Mouse (Mus musculus): ENCODE measurements around the gene Itga2b.
A peak's percentile ranks its signal among the peaks of the same experiment; 100 is the strongest.

Itga2b gene

DNA sequence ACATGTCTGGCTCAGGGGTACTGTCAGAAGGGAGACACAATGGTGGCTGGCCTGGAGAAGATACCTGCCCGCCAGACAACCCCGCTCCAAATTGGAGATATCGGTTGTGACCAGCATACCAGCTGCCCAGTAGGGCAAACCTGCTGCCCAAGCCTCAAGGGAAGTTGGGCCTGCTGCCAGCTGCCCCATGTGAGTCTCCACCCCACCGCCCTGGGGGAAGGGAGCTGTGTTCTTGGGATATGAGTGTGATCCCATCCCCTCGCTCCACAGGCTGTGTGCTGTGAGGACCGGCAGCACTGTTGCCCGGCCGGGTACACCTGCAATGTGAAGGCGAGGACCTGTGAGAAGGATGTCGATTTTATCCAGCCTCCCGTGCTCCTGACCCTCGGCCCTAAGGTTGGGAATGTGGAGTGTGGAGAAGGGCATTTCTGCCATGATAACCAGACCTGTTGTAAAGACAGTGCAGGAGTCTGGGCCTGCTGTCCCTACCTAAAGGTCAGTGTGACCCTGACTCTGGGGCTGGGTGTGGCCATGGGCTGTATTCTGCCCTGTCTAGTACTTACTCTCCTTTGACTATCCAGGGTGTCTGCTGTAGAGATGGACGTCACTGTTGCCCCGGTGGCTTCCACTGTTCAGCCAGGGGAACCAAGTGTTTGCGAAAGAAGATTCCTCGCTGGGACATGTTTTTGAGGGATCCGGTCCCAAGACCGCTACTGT, 34.0 kb downstream of the Itga2b start:
- no peak for DNase-seq

GRCm38 (mm10) chr11:102434816-102435705, 34.9 kb downstream of the Itga2b start:
- DNase-seq: no peak

DNA sequence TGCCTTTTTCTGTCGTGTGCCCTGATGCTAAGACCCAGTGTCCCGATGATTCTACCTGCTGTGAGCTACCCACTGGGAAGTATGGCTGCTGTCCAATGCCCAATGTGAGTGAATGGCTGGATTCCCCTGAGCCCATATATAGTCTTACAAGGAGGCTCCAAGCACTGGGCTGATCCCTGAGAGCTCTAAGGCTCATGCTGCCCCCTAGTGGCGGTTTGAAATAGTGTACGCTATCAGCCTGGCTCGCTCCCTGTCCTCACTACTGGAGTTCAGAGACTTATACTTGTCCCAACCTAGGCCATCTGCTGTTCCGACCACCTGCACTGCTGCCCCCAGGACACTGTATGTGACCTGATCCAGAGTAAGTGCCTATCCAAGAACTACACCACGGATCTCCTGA, 35.5 kb downstream of the Itga2b start:
- DNase-seq: peak; percentile 92

DNA sequence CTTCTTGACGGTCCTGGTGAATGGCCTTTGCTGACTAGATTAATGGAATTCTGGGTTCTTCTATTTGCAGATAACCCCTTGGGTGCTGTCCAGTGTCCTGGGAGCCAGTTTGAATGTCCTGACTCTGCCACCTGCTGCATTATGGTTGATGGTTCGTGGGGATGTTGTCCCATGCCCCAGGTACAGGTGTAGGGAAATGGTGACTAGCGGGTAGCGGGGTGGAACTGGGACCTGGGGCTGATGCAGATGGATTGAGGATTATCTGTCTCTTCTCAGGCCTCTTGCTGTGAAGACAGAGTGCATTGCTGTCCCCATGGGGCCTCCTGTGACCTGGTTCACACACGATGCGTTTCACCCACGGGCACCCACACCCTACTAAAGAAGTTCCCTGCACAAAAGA, 36.1 kb downstream of the Itga2b start:
- DNase-seq: no peak

DNA sequence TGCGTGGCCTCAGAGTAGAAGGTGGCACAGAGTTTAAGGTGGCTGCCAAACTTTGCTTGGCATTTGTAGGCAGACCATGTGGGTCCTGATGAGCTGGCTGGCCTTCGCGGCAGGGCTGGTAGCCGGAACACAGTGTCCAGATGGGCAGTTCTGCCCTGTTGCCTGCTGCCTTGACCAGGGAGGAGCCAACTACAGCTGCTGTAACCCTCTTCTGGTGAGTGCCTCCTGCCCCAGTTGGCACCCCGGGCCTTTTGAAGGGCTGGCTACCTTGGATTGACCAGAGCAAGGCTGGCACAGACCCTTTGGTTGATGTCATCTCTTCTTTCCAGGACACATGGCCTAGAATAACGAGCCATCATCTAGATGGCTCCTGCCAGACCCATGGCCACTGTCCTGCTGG, 37.0 kb downstream of the Itga2b start:
- no peak for DNase-seq

DNA sequence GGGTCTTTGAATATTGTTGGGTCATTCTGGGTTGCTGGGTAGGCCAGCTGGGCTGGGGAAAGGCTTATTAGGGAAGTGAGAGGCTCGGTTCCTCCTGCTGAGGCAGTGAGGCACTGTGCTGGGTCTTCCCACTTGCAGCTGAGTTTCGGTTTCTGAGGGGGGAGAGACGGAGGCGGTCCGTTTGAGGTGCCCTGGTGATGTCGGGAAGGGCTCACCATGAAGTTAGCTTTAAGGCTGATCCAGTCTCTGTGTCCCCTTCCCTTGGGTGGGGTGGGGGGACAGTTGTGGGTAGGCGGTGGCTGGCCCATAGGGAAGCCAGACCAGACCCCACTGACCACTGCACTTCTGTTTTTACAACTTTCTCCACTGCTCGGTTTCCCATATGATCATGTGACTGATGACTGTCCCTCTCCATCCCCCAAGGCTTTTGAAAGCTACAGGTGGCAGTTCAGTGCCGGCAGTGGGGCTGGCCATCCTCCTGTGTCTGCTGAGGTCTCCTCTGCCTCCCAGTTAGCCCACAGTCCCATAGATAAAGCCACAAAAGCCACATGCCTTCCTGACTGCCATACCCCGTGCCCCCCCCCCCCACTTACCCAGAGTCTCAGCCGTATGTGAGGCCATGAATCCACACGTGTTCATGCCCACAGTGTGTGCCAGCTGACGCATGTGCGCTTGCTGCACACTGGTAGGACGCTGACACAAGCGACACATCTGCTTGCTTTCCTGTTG, 37.6 kb downstream of the Itga2b start:
- peak; percentile 85 to 87 for DNase-seq

DNA sequence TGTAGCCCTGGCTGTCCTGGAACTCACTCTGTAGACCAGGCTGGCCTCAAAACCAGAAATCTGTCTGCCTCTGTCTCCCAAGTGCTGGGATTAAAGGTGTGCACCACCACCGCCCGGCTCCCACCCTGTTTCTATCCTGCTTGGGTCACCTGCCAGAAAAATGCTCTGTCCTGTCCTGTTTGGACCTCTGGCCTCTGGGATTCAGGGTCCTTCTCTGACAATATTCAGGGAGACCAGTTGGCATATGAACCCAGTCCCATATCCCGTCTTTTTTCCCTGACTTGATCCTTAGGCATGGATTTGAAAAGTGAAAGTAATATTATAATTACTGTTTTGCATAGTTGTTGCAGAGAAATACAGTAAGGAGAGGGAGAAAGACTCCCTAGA, 38.2 kb downstream of the Itga2b start:
- DNase-seq: no peak

GRCm38 (mm10) chr11:102431018-102431645, 38.8 kb downstream of the Itga2b start:
- peak; percentile 80 to 84 for DNase-seq

- peak; percentile 71 to 73 for DNase-seq
Measured at GRCm38 (mm10) chr11:102430121-102431017, 39.6 kb downstream of the Itga2b start, which contains the start of gene Grn. Grn (plus strand) TSS chr11:102430315.

DNA sequence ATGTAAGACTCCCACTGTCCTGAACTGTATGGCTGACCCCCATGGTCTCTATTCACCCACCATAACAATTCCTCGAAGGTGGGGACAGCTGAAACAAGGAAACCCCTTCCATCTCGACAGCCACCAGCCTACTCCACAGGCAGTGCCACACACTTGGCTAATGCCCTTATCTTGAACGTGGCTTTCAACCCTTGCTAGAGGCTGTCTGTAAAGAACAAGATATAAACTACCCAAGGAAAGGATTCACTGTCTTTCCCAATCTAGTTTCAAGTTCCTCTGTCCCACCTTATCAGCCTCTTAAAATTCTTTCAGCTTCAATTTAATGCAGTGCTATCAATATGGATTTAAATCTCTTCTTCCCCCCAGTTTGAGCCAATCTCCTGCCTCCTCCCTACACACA, 40.4 kb downstream of the Itga2b start:
- DNase-seq: no peak

- no peak for DNase-seq
Measured at GRCm38 (mm10) chr11:102428981-102429540, 40.9 kb downstream of the Itga2b start.

- DNase-seq: no peak
Measured at GRCm38 (mm10) chr11:102425555-102426316, 44.2 kb downstream of the Itga2b start.

DNA sequence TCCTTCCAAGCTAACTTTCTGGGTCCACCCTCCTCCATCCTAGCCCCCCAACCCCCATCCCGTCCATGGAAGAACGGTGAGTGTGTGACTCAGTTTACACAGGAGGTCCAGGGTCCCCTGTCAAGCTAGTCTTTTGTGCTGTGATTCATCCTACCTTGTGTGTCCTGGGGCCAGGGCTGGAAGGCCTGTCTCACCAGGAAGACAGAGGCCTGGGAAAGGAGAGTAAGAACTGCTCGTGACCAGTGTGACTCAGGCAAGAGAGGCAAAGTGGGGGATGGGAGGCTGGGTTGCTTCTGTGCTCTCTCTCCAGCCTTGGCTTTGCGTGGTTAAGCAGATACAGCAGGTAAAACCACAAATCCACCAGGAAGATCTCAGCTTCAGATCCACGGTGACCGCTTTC, 45.3 kb downstream of the Itga2b start:
- DNase-seq: no peak

- no peak for DNase-seq
Measured at GRCm38 (mm10) chr11:102421559-102421958, 48.4 kb downstream of the Itga2b start.

- no peak for DNase-seq
Measured at GRCm38 (mm10) chr11:102418887-102419286, 51.0 kb downstream of the Itga2b start.

DNA sequence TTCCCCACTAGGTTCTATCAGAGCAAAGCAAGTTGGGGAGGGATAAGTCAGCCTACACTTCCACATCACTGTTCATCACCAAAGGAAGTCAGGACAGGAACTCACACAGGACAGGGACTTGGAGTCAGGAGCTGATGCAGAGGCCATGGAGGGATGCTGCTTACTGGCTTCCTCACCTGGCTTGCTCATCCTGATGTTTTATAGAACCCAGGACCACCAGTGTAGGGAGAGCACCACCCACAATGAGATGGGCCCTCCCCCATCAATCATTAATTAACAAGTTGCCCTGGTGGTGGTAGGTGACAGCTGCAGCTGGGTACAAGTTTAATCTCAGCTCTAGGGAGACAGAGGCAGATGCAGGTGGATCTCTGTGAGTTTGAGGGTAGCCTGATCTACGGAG, 52.8 kb downstream of the Itga2b start:
- DNase-seq: no peak

- no peak for DNase-seq
Measured at GRCm38 (mm10) chr11:102415034-102415802, 54.7 kb downstream of the Itga2b start.

DNA sequence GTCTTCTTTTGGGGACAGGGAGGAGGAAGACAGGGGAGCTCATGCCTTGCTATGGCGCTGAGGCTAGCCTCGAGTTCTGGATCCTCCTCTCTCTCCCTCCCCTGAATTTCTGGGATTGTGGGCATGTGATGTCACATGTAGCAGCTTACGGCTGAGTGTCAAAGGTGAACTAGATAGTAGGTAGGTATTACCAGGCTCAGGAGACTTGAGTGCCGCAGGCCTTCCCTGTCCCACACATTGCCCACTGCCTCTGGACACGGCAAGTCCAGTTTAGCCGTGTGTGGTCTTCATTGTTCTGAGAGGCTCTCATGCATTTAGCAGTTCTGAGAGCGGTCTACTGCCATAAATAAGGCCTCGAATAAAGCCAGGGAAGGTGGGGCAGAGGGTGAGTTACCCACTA, 56.9 kb downstream of the Itga2b start:
- no peak for DNase-seq

DNA sequence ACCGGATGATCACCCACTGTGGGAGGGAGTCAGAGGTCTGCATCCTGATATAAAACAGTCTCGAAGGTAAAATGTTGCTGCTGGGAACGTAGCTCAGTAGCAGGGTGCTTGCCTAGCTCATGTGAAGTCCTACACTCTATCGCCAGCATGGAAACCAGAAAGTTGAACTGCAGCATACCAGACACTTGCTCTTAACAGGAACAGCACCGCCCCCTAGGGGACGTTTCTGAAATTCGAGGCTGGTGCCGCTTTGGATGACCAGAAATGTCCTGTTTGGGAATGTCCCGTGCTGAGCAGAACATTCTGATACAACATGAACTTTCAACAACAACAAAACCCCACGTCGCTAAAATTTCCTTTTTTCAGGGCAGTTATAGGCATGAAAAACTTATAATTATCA, 58.2 kb downstream of the Itga2b start:
- peak; percentile 91 to 92 for DNase-seq

DNA sequence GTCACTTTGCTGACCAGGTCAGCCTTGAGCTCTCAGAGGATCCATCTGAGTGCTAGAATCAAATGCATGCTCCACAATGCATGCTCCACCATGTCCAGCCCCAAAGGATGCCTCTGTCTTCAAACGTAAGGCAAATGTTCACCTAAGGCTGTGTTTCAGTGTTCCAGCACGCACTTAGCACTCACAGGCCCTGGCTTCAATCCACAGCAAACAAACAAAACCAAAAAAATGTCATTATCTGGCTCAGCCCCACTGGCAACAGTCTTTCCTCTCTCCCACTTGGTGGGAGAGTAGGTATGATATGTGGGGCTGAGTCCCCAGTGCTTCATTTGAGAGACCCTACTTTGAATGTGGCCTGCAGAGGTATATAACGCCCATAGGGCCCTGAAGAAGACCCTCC, 58.9 kb downstream of the Itga2b start:
- no peak for DNase-seq

Data from B cell, adult 2 months (primary cell).